Mouse (Mus musculus) ES-Bruce4 (cell line): ENCODE data around the gene Tyrobp.

Source experiments
- CTCF ChIP-seq: IDR thresholded peaks from one replicate; pipeline ENCODE4 v1.8.1; 2011; ENCODE audit warnings: low read depth, low read length
- POLR2A ChIP-seq: IDR thresholded peaks from one replicate; pipeline ENCODE4 v1.8.1; 2011; ENCODE audit warnings: low read length; ENCODE audit not compliant: insufficient read depth

GRCm38 (mm10) chr7:30453766-30454165 lies 40.2 kb downstream of the Tyrobp start:
- TF ChIP-seq POLR2A (peak; percentile 39), CTCF (no peak)
